Mouse (Mus musculus): ENCODE results near the gene Defb29. TPM values are rescaled to one million over a fixed set of nuclear protein-coding genes. Genes with fewer than 3 reads are reported as not detected.

The Defb29 gene
- total RNA-seq (2014; fragmentation: Nextera tagmentation), result not detected in 2 replicates
- not detected in 2 replicates for total RNA-seq (2017)

- no peak for ATAC-seq (replicated peaks; ENCODE audit: low FRiP score, low TSS enrichment, poor library complexity, severe bottlenecking)
Observed at GRCm38 (mm10) chr2:152539944-152540710, at the start of gene Defb29. Defb29 (minus strand) TSS chr2:152540098.

GRCm38 (mm10) chr2:152589021-152589420 lies 49.1 kb upstream of the Defb29 start:
- no peak for ATAC-seq (replicated peaks; ENCODE audit: low FRiP score, low TSS enrichment, poor library complexity, severe bottlenecking)

- ATAC-seq (replicated peaks; ENCODE audit: low FRiP score, low TSS enrichment, poor library complexity, severe bottlenecking), result no peak
Observed at GRCm38 (mm10) chr2:152588450-152588849, 48.6 kb upstream of the Defb29 start.

- peak; percentile 73 for ATAC-seq (replicated peaks; ENCODE audit: low FRiP score, low TSS enrichment, poor library complexity, severe bottlenecking)
Observed at GRCm38 (mm10) chr2:152586926-152587560, 47.1 kb upstream of the Defb29 start.

GRCm38 (mm10) chr2:152580612-152581011 lies 40.7 kb upstream of the Defb29 start:
- ATAC-seq (replicated peaks; ENCODE audit: low FRiP score, low TSS enrichment, poor library complexity, severe bottlenecking), result no peak

GRCm38 (mm10) chr2:152580107-152580506 lies 40.2 kb upstream of the Defb29 start, which contains the start of gene Defb19:
Defb19 (minus strand) TSS chr2:152580312.
- ATAC-seq (replicated peaks; ENCODE audit: low FRiP score, low TSS enrichment, poor library complexity, severe bottlenecking), result no peak

GRCm38 (mm10) chr2:152573484-152573883 lies 33.6 kb upstream of the Defb29 start:
- ATAC-seq (replicated peaks; ENCODE audit: low FRiP score, low TSS enrichment, poor library complexity, severe bottlenecking), result no peak

GRCm38 (mm10) chr2:152572114-152572794 lies 32.4 kb upstream of the Defb29 start, which contains the start of gene Defb21:
Defb21 (plus strand) TSS chr2:152572744.
- no peak for ATAC-seq (replicated peaks; ENCODE audit: low FRiP score, low TSS enrichment, poor library complexity, severe bottlenecking)

GRCm38 (mm10) chr2:152570313-152570712 lies 30.4 kb upstream of the Defb29 start:
- no peak for ATAC-seq (replicated peaks; ENCODE audit: low FRiP score, low TSS enrichment, poor library complexity, severe bottlenecking)

- ATAC-seq (replicated peaks; ENCODE audit: low FRiP score, low TSS enrichment, poor library complexity, severe bottlenecking), result no peak
Observed at GRCm38 (mm10) chr2:152569881-152570280, 30.0 kb upstream of the Defb29 start.

- no peak for ATAC-seq (replicated peaks; ENCODE audit: low FRiP score, low TSS enrichment, poor library complexity, severe bottlenecking)
Observed at GRCm38 (mm10) chr2:152569038-152569437, 29.1 kb upstream of the Defb29 start, which contains the start of gene Gm17416. Gm17416 (plus strand) TSS chr2:152569338.

GRCm38 (mm10) chr2:152556655-152557054 lies 16.8 kb upstream of the Defb29 start:
- ATAC-seq (replicated peaks; ENCODE audit: low FRiP score, low TSS enrichment, poor library complexity, severe bottlenecking), result no peak

GRCm38 (mm10) chr2:152553774-152554423 lies 14.0 kb upstream of the Defb29 start:
- peak; percentile 75 for ATAC-seq (replicated peaks; ENCODE audit: low FRiP score, low TSS enrichment, poor library complexity, severe bottlenecking)

GRCm38 (mm10) chr2:152548124-152548523 lies 8.2 kb upstream of the Defb29 start:
- ATAC-seq (replicated peaks; ENCODE audit: low FRiP score, low TSS enrichment, poor library complexity, severe bottlenecking), result no peak

GRCm38 (mm10) chr2:152544691-152545090 lies 4.8 kb upstream of the Defb29 start:
- peak; percentile 82 for ATAC-seq (replicated peaks; ENCODE audit: low FRiP score, low TSS enrichment, poor library complexity, severe bottlenecking)

- no peak for ATAC-seq (replicated peaks; ENCODE audit: low FRiP score, low TSS enrichment, poor library complexity, severe bottlenecking)
Observed at GRCm38 (mm10) chr2:152543478-152543877, 3.6 kb upstream of the Defb29 start.

- no peak for ATAC-seq (replicated peaks; ENCODE audit: low FRiP score, low TSS enrichment, poor library complexity, severe bottlenecking)
Observed at GRCm38 (mm10) chr2:152542897-152543296, 3.0 kb upstream of the Defb29 start.

- no peak for ATAC-seq (replicated peaks; ENCODE audit: low FRiP score, low TSS enrichment, poor library complexity, severe bottlenecking)
Observed at GRCm38 (mm10) chr2:152541979-152542378, 2.1 kb upstream of the Defb29 start.

- no peak for ATAC-seq (replicated peaks; ENCODE audit: low FRiP score, low TSS enrichment, poor library complexity, severe bottlenecking)
Observed at GRCm38 (mm10) chr2:152517981-152518380, 21.9 kb downstream of the Defb29 start, which contains the start of gene Defb28. Defb28 (plus strand) TSS chr2:152518255.
